Mouse (Mus musculus) midbrain, embryonic 10.5 days (tissue): ENCODE results near the gene Kcnj10. TPM values are rescaled to one million over a fixed set of nuclear protein-coding genes. Genes with fewer than 3 reads are reported as not detected.

ENCODE experiments used
- DNase-seq: peaks from one replicate; pipeline ENCODE4 v3.0.0-alpha.2; 2017; ENCODE audit warnings: low spot score
- H3K27ac ChIP-seq: fragments of 300-500 bp; sonication (generic); replicated peaks from 2 replicates; pipeline ENCODE4 v1.5.1; 2016; ENCODE audit warnings: mild to moderate bottlenecking
- H3K27me3 ChIP-seq: fragments of 300-500 bp; sonication (generic); 2 replicates; pipeline ENCODE4 v1.6.1; 2016; ENCODE audit warnings: low read depth, mild to moderate bottlenecking; ENCODE audit not compliant: poor library complexity, severe bottlenecking
- H3K36me3 ChIP-seq: fragments of 300-500 bp; sonication (generic); 2 replicates; pipeline ENCODE4 v1.6.1; 2016; ENCODE audit warnings: mild to moderate bottlenecking, moderate library complexity
- H3K4me1 ChIP-seq: fragments of 300-500 bp; sonication (generic); 2 replicates; pipeline ENCODE4 v1.6.1; 2016
- H3K4me3 ChIP-seq: fragments of 300-500 bp; sonication (generic); 2 replicates; pipeline ENCODE4 v1.5.1; 2016; ENCODE audit warnings: mild to moderate bottlenecking, moderate library complexity
- H3K9me3 ChIP-seq: fragments of 300-500 bp; sonication (generic); replicated peaks from 2 replicates; pipeline ENCODE4 v1.6.1; 2016; ENCODE audit warnings: mild to moderate bottlenecking
- WGBS: fragments of 180-500 bp; shearing (Covaris S2); methylation state at CpG from one replicate; pipeline ENCODE4 v1.1.7; 2016; 5-methylcytosine and 5-hydroxymethylcytosine counted together
- polyA plus RNA-seq: library from polyadenylated mRNA; unstranded; fragments of >200 nt; fragmentation: Nextera tagmentation; extraction: Ambion mirVana; gene quantifications from 2 replicates; pipeline ENCODE4 v1.2.1, GENCODE M21; 2016

The Kcnj10 gene
- polyA plus RNA-seq, 1 experiment from 2014 or later = 0.46 TPM

GRCm38 (mm10) chr1:172376758-172377458, 35.9 kb downstream of the Kcnj10 start:
- Histone ChIP-seq H3K9me3 (no peaks in the 10 kb centered on the region), H3K4me1 (peaks cover 26% of the 10 kb centered on the region), H3K27me3 (0 out of 2 replicates have a peak, but pooled peaks cover 7% of the 10 kb centered on the region), H3K4me3 (peak overlapping the region; percentile 88), H3K27ac (peak overlapping the region; percentile 85), H3K36me3 (peaks cover 40% of the 10 kb centered on the region)
- 4% methylated on average over 62 of the region's 62 CpGs for WGBS
- peak; percentile 31 for DNase-seq

DNA sequence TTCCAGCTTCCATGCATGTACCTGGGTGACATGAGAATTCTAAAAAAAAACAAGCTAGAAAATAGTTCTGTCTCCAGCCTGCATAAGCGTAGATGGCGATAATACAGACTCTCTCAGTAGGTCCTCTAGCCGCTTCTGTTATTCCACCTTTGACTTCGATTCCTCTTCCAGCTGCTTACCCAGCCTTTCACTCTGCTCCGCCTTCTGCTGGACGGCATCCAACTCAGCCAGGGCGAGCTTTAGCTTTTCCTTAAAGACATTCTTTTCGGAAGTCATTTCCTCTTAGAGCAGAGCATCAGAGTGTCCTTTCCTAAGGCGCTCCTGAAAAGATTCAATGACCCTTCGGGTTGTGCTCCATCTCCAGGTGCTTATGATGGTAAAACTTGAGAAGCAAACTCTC, 39.1 kb downstream of the Kcnj10 start:
- no peak for DNase-seq
- no peak overlapping the region for H3K27ac ChIP-seq
- WGBS = 90% methylated on average over 10 of the region's 10 CpGs
- no peak overlapping the region for H3K4me3 ChIP-seq
- H3K9me3 ChIP-seq = no peaks in the 10 kb centered on the region
- no peaks in the 10 kb centered on the region for H3K27me3 ChIP-seq
- H3K4me1 ChIP-seq = peaks cover 26% of the 10 kb centered on the region
- H3K36me3 ChIP-seq = peaks cover 55% of the 10 kb centered on the region

DNA sequence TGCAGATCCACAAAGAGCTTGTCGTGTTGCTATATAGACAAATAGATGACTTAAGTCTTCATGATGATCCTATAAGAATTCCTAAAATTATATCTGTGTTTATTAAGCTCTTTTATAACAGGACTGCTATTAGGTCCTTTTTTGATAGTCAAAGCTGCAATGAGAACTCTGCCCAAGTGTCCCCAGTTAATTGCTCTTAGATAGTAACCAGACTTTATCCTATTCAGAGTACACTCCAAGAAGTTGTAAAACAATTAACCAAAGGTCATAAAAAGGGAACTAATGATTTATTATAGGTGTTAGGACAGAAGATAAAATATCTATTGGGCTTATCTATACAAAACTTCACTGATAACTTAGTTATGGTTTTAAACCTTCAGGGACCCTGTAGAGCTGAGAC, 41.1 kb downstream of the Kcnj10 start:
- H3K9me3 ChIP-seq = no peaks in the 10 kb centered on the region

DNA sequence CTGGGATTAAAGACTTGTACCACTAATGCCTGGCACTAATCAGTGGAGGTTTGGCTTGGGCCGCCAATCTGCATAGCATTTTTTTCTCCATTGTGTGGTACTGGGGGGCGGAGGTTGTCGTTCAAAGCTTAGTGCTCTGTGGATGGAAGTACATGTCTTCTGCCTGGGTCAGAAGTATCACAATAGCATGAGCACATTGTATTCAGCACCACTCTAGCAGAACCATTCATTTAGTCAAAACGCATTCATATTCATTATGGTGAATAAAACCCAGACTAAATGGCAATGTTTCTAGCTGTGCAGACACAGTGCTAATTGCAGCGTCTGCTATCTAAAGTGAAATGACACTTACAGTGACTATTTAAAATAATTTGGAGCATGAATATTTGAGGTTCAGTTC, 46.2 kb downstream of the Kcnj10 start:
- Histone ChIP-seq H3K4me1 (peaks cover 7% of the 10 kb centered on the region), H3K36me3 (peaks cover 13% of the 10 kb centered on the region), H3K9me3 (no peaks in the 10 kb centered on the region), H3K27me3 (peaks cover 15% of the 10 kb centered on the region), H3K27ac (no peak overlapping the region), H3K4me3 (no peak overlapping the region)
- DNase-seq = no peak
- 82% methylated on average over 5 of the region's 5 CpGs for whole genome bisulfite sequencing

More for the DNA sequence above, 41.1 kb downstream of the Kcnj10 start:
- H3K27me3 ChIP-seq = no peaks in the 10 kb centered on the region
- no peak overlapping the region for H3K4me3 ChIP-seq
- H3K4me1 ChIP-seq = peaks cover 17% of the 10 kb centered on the region
- peaks cover 55% of the 10 kb centered on the region for H3K36me3 ChIP-seq
- H3K27ac ChIP-seq = no peak overlapping the region
- 96% methylated on average over 1 of the region's 1 CpGs for WGBS
- DNase-seq = no peak

- no peak overlapping the region for H3K27ac ChIP-seq
- H3K36me3 ChIP-seq = no peaks in the 10 kb centered on the region
- H3K4me1 ChIP-seq = peaks cover 16% of the 10 kb centered on the region
- H3K9me3 ChIP-seq = no peaks in the 10 kb centered on the region
- H3K4me3 ChIP-seq = no peak overlapping the region
- H3K27me3 ChIP-seq = peaks cover 20% of the 10 kb centered on the region
- no peak for DNase-seq
- WGBS = 66% methylated on average over 1 of the region's 1 CpGs
Observed at GRCm38 (mm10) chr1:172390769-172391168, 49.8 kb downstream of the Kcnj10 start.

- H3K27ac ChIP-seq = no peak overlapping the region
- peaks cover 20% of the 10 kb centered on the region for H3K27me3 ChIP-seq
- H3K9me3 ChIP-seq = no peaks in the 10 kb centered on the region
- peaks cover 16% of the 10 kb centered on the region for H3K4me1 ChIP-seq
- 37% methylated on average over 20 of the region's 20 CpGs for WGBS
- H3K36me3 ChIP-seq = no peaks in the 10 kb centered on the region
- peak overlapping the region; percentile 12; the same call in 1 of the 2 replicates for H3K4me3 ChIP-seq
- DNase-seq = peak; percentile 14
Observed at GRCm38 (mm10) chr1:172391807-172392581, 51.0 kb downstream of the Kcnj10 start.

- no peak for DNase-seq
- Histone ChIP-seq H3K4me1 (peaks cover 16% of the 10 kb centered on the region), H3K27ac (no peak overlapping the region), H3K9me3 (no peaks in the 10 kb centered on the region), H3K36me3 (no peaks in the 10 kb centered on the region), H3K27me3 (peaks cover 20% of the 10 kb centered on the region), H3K4me3 (no peak overlapping the region)
- WGBS = 88% methylated on average over 2 of the region's 2 CpGs
Observed at GRCm38 (mm10) chr1:172392643-172393170, 51.7 kb downstream of the Kcnj10 start.

DNA sequence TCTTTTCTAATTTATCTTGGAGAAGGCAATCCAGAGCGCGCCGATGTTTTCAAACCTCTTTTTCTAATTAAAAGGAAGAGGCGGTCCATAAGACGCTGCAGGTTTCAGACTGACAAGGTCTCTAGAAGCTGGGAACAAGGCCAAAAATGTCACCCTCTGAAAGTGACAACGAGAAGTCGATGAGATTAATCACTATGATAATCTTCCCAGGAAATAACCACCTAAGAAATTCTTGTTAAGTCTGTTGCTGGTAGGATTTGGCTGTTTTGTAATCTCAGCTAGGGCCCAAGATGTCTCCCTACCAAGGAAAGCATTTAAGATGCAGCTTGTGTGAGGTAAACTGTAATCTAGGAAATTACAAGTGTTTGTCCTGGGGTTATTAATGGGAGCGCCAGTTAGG, 52.7 kb downstream of the Kcnj10 start:
- Histone ChIP-seq H3K4me3 (no peak overlapping the region), H3K4me1 (peaks cover 16% of the 10 kb centered on the region), H3K27me3 (peaks cover 20% of the 10 kb centered on the region), H3K9me3 (no peaks in the 10 kb centered on the region), H3K36me3 (no peaks in the 10 kb centered on the region), H3K27ac (no peak overlapping the region)
- DNase-seq = no peak
- 76% methylated on average over 8 of the region's 8 CpGs for WGBS

- 68% methylated on average over 9 of the region's 9 CpGs for WGBS
Observed at GRCm38 (mm10) chr1:172396996-172397752, 56.2 kb downstream of the Kcnj10 start.

DNA sequence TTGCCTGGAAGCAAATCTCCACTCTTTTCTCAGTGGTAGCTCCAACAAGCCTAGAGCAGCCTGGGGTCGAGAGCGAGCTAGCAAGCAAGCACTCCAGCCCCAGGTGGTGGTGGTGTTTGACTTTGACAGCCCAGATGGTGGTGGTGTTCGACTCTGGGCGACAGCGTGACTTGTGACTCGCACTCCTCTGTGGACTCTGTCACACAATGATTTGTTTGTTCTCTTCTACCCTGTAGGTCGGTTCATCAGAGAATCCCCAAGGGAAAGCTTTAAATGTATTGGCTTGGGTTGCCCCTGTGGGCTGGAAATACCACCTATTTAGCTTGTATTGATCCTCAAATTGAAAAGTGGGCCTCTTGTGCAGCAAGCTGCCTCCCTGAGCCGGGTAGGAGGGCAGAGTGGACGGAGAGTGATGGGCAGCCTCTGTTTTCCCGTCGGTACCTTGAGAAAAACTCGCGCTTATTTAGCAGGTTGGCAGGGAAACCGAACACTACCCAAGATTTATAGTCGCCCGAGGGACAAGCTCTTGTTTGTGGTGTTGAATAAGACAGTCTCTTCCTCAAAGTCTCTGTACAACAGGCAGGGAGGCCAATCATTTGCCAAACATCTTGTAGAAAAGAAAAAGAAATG, 65.2 kb downstream of the Kcnj10 start:
- Histone ChIP-seq H3K36me3 (no peaks in the 10 kb centered on the region), H3K27me3 (peaks cover 4% of the 10 kb centered on the region; the same call in 1 of the 2 replicates), H3K9me3 (no peaks in the 10 kb centered on the region), H3K27ac (no peak overlapping the region), H3K4me1 (peaks cover 8% of the 10 kb centered on the region), H3K4me3 (no peak overlapping the region)
- no peak for DNase-seq
- WGBS = 67% methylated on average over 16 of the region's 16 CpGs

More at GRCm38 (mm10) chr1:172396996-172397752, 56.2 kb downstream of the Kcnj10 start:
- no peaks in the 10 kb centered on the region for H3K36me3 ChIP-seq
- H3K9me3 ChIP-seq = no peaks in the 10 kb centered on the region
- peaks cover 10% of the 10 kb centered on the region for H3K4me1 ChIP-seq
- no peak for DNase-seq
- H3K27ac ChIP-seq = no peak overlapping the region
- H3K27me3 ChIP-seq = peaks cover 6% of the 10 kb centered on the region
- H3K4me3 ChIP-seq = no peak overlapping the region

GRCm38 (mm10) chr1:172408996-172409395, 68.0 kb downstream of the Kcnj10 start:
- Histone ChIP-seq H3K27me3 (peaks cover 8% of the 10 kb centered on the region), H3K9me3 (no peaks in the 10 kb centered on the region), H3K4me1 (peaks cover 8% of the 10 kb centered on the region), H3K4me3 (no peak overlapping the region), H3K36me3 (no peaks in the 10 kb centered on the region), H3K27ac (no peak overlapping the region)
- 14% methylated on average over 6 of the region's 6 CpGs for WGBS
- DNase-seq = no peak

GRCm38 (mm10) chr1:172409431-172409830, 68.4 kb downstream of the Kcnj10 start:
- Histone ChIP-seq H3K27ac (no peak overlapping the region), H3K36me3 (no peaks in the 10 kb centered on the region), H3K27me3 (peaks cover 8% of the 10 kb centered on the region), H3K9me3 (no peaks in the 10 kb centered on the region), H3K4me1 (peaks cover 8% of the 10 kb centered on the region), H3K4me3 (no peak overlapping the region)
- DNase-seq = no peak
- WGBS = 12% methylated on average over 5 of the region's 5 CpGs
